Mouse (Mus musculus) T-helper 1 cell (primary cell): ENCODE measurements around the gene H2al1o.
"Not testable (repeated sequence)": the region's sequence is repeated elsewhere in the genome, so short reads cannot be mapped to it uniquely, and the experiment has no call there.

Source experiments
- in situ Hi-C: fragments of 300-600 bp; cut with MboI, MseI; formaldehyde crosslinking; loops from one replicate; pipeline ENCODE4 v1.15.1; 2025; ENCODE audit warnings: high pct_unique_total_duplicates

H2al1o gene

GRCm38 (mm10) chrX:9572309-9572708 is at the start of gene H2al1o:
H2al1o (minus strand) TSS chrX:9572409.
- in situ Hi-C loops, result not testable (repeated sequence)

GRCm38 (mm10) chrX:9598036-9598435 is 25.8 kb upstream of the H2al1o start:
- in situ Hi-C loops, result not testable (repeated sequence)

- in situ Hi-C loops, result no loop called here
These were observed 35.3 kb downstream of the H2al1o start for GRCm38 (mm10) chrX:9536881-9537280.
